In the genomic region with DNA sequence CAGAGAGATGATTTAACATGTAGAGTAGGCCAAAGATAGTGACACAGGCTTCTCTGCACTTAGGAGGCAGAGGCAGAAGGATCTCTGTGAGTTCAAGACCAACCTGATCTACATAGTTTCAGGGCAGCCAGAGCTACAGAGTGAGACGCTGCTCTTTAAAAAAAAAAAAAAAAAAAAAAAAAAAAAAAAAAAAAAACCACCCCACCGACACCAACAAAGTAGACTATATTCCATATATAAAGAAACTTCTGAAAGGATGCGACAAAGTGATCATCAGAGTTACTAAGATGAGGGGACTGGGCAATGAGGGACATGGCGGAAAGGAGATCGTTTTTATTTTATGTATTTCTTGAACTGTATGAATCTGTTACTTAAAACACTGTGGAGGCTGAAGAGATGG, we compare ENCODE assay signal across 10 mouse cellular contexts.
"Had no signal": no experiment of that assay in that cellular context is flagged by ENCODE, and none has a peak within 500 bp of the region (broad histone marks: within the 10 kb centered on the region; RNA-seq: fewer than 3 reads in every experiment).

No protein-coding gene starts in this region.

- H3K27me3 ChIP-seq: midbrain, embryonic 13.5 days; neural tube, embryonic 12.5 days had no signal

- H3K4me2 ChIP-seq: neural tube, embryonic 12.5 days had no signal

- ATAC-seq: intestine, embryonic 16.5 days; midbrain, embryonic 13.5 days had no signal

- H3K9me3 ChIP-seq: midbrain, embryonic 13.5 days; neural tube, embryonic 12.5 days had no signal

- DNase-seq: kidney, adult 8-10 months; kidney, postnatal 25 days; retina, postnatal 1 day; right cerebral cortex, postnatal 4 days; spleen, adult 18-20 months; thymus, postnatal 36 days had no signal

- H3K4me3 ChIP-seq: left cerebral cortex, adult 2 months; neural tube, embryonic 12.5 days had no signal

- H3K9ac ChIP-seq: midbrain, embryonic 13.5 days; neural tube, embryonic 12.5 days had no signal

- H3K27ac ChIP-seq: left cerebral cortex, adult 2 months; midbrain, embryonic 13.5 days; neural tube, embryonic 12.5 days had no signal

- H3K36me3 ChIP-seq: midbrain, embryonic 13.5 days; neural tube, embryonic 12.5 days had no signal
